Mouse (Mus musculus) lung, adult 2 months (tissue): ENCODE results near the gene Brinp3.

Experiments used
- CTCF ChIP-seq: fragments of 200-500 bp; IDR thresholded peaks from 2 replicates; pipeline ENCODE4 v1.5.1; 2011; ENCODE audit warnings: mild to moderate bottlenecking, low read length, control low read depth; ENCODE audit not compliant: insufficient read depth
- POLR2A ChIP-seq: fragments of 200-500 bp; IDR thresholded peaks from 2 replicates; pipeline ENCODE4 v1.6.1; 2011; ENCODE audit warnings: low read depth, mild to moderate bottlenecking, control low read depth, low read length, borderline replicate concordance; ENCODE audit errors: extremely low read depth

DNA sequence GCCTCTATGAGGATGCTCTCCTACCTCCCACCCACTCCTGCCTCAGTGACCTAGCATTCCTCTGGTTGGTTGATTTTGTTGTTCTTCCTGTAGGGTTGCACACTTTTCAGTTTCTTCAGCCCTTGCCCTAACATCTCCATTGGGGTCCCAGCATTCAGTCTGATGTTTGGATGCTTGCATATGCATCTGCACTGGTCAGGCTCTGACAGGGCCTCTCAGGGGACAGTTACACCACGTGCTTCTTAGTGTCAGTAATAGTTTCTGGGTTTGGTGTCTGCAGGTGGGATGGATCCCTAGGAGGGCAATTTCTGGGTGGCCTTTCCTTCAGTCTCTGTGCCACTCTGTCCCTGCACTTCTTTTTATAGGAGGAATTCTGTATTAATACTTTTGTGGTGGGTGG lies 339.3 kb downstream of the Brinp3 start:
- TF ChIP-seq CTCF, result no peak
- no peak for TF ChIP-seq POLR2A
